Mouse (Mus musculus) intestine, embryonic 15.5 days (tissue): Measurements from ENCODE around the gene Stra6. TPM values are rescaled to one million over a fixed set of nuclear protein-coding genes. Genes with fewer than 3 reads are reported as not detected.

Experiments
- ATAC-seq: fragments of 200-750 bp; cut with Nextera tagmentation; 2 replicates; pipeline ENCODE4 v1.8.0; 2017; ENCODE audit warnings: moderate TSS enrichment, moderate library complexity
- H3K27ac ChIP-seq: fragments of 300-500 bp; sonication (generic); 2 replicates; pipeline ENCODE4 v1.5.1; 2015; ENCODE audit warnings: mild to moderate bottlenecking, inconsistent platforms
- H3K27me3 ChIP-seq: fragments of 300-500 bp; sonication (generic); replicated peaks from 2 replicates; pipeline ENCODE4 v1.6.1; 2015; ENCODE audit warnings: inconsistent platforms
- H3K36me3 ChIP-seq: fragments of 300-500 bp; sonication (generic); 2 replicates; pipeline ENCODE4 v1.6.1; 2015; ENCODE audit warnings: inconsistent platforms
- H3K4me1 ChIP-seq: fragments of 300-500 bp; sonication (generic); replicated peaks from 2 replicates; pipeline ENCODE4 v1.6.1; 2015; ENCODE audit warnings: inconsistent platforms
- H3K4me2 ChIP-seq: fragments of 300-500 bp; sonication (generic); replicated peaks from 2 replicates; pipeline ENCODE4 v1.6.1; 2015; ENCODE audit warnings: mild to moderate bottlenecking, inconsistent platforms
- H3K4me3 ChIP-seq: fragments of 300-500 bp; sonication (generic); replicated peaks from 2 replicates; pipeline ENCODE4 v1.5.1; 2015; ENCODE audit warnings: inconsistent platforms
- H3K9ac ChIP-seq: fragments of 300-500 bp; sonication (generic); 2 replicates; pipeline ENCODE4 v1.6.1; 2015; ENCODE audit warnings: inconsistent platforms
- H3K9me3 ChIP-seq: fragments of 300-500 bp; sonication (generic); 2 replicates; pipeline ENCODE4 v1.6.1; 2016; ENCODE audit warnings: inconsistent platforms
- WGBS: fragments of 180-500 bp; shearing (Covaris S2); methylation state at CpG from one replicate; pipeline ENCODE4 v1.1.7; 2015; 5-methylcytosine and 5-hydroxymethylcytosine counted together
- polyA plus RNA-seq: library from polyadenylated mRNA; unstranded; fragments of >200 nt; fragmentation: Nextera tagmentation; extraction: Ambion mirVana; gene quantifications from 2 replicates; pipeline ENCODE4 v1.2.1, GENCODE M21; 2015

The Stra6 gene
- polyA plus RNA-seq, 1 experiment from 2014 or later = 4.6 TPM

DNA sequence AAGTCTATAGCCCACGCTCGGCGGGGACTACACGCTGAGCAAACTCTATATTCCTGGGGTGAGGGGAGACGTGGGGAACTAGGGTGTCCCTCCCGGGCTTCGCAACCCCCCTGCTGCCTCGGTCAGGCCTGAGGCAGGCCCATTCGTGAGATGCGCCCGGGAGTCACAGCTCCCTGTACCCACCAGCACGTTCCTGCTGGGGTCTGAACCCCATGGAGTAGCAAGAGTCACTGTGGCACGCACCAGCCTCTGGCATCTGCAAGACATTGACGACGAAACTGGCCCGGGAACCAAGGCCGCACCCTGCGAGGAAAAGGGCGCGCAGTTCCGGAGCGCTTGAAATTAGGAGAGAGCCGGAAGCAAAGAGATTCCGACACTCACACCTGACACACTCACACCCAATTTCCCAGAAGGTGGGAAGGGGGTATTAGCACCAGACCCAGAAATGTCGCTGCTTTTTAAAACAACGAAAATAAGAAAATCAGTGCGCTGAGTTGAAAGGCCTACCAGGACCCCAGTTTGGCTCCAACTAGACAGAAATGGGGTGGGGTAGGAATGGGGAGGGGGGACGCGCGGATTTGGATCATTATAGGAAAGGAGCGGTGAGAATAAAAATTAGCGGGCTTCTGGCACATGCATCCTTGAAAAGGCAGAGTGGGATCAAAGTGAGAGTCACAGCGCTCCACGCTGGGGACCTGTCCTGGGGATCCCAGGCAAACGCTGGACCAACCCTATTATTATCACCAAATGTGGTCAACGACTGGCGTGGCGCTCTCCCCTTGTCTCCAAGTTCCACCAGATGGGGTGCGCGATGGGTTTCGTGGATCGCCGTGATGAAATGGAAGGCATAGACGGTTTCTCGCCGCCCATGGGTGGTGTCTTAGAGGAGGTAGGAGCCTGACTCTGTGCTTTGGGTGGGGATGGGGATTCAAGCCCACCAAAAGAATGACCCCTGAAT lies 133.3 kb downstream of the Stra6 start:
- Histone ChIP-seq H3K27ac (no peak overlapping the region), H3K9ac (no peak overlapping the region), H3K4me3 (peak overlapping the region; percentile 24; the same call in 1 of the 2 replicates), H3K27me3 (peaks cover 72% of the 10 kb centered on the region), H3K4me2 (peak overlapping the region; percentile 56), H3K4me1 (peaks cover 38% of the 10 kb centered on the region), H3K36me3 (no peaks in the 10 kb centered on the region), H3K9me3 (no peaks in the 10 kb centered on the region)
- ATAC-seq = no peak
- 7% methylated on average over 46 of the region's 46 CpGs for WGBS

DNA sequence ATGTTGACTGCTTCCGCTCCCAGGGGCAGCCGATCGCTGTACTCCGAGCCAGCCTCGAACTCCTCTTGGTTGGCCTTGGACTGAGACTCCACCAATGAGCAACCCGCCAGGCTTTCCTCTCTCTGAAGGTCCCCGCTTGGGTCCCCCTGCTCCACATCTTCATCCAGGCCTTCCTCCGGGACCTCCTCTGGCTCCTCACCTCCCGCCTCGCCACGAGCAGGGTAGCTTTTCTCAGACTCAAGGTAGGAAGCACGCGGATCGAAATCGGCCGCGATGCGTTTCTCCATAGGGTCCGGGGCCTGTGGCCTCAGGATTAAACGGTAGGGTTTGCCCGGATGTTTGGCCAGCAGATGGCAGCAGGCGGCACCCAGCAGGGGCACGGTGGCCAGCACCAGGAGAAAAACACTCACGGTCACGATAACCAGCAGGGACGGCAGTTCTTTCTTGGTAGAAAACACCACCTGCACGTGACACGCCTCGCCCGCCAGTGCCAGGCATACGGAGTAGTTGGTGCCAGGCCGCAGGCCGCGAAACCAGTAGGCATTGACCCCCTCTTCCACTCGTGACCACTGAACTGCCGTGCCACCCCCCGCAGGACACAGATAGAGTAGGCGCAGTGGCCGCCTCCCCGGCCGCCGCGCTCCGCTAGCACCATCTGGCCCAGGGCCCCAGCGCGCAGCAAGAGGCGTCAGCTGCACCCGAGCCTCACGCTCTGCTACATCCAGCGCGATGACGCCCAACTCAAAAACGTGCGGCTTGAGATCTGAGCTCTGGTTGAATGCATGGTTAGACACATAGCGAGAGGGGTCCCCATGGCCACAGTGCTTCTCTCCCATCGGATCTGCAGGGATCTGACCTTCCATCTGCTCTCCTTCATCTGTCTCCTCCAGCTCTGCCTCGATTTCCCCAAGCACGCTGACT lies 134.5 kb downstream of the Stra6 start:
- Histone ChIP-seq H3K4me1 (peaks cover 44% of the 10 kb centered on the region), H3K27me3 (peaks cover 84% of the 10 kb centered on the region), H3K4me2 (peak overlapping the region; percentile 56), H3K36me3 (no peaks in the 10 kb centered on the region), H3K9me3 (no peaks in the 10 kb centered on the region), H3K27ac (no peak overlapping the region), H3K4me3 (peak overlapping the region; percentile 24), H3K9ac (peak overlapping the region; percentile 15; the same call in 1 of the 2 replicates)
- peak; percentile 50 for ATAC-seq
- WGBS = under 1% methylated on average over 58 of the region's 58 CpGs

DNA sequence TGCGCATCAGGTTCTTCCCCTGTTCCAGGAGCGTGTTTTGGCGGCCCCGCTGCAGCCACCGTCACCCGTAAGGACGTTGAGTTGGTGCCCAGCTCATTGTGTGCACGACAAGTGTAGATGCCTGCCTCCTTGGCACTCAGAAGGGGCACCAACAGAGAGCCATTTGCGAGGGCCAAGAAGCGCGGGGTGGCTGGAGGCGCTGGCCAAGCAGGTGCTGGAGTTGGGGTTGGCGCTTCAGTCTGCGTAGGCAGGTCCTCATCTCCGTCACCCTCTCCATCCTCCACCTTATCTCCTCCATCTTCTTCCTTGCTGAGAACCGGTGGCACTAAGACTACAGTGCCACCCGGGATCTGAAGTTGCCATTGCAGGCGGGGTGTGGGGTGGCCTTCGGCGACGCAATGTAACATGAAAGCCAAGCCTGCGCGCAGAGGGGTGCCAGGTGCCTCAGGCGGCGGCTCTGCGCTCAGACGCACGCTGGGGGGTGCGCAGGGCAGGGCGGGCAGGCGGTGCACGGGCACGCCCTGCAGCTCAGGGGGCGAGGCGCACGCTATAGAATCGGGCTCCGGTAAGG lies 135.3 kb downstream of the Stra6 start:
- Histone ChIP-seq H3K9ac (no peak overlapping the region), H3K9me3 (no peaks in the 10 kb centered on the region), H3K4me1 (peaks cover 44% of the 10 kb centered on the region), H3K27me3 (peaks cover 92% of the 10 kb centered on the region), H3K4me3 (peak overlapping the region; percentile 10; the same call in 1 of the 2 replicates), H3K36me3 (no peaks in the 10 kb centered on the region), H3K27ac (no peak overlapping the region), H3K4me2 (peak overlapping the region; percentile 26; the same call in 1 of the 2 replicates)
- ATAC-seq = no peak
- 2% methylated on average over 38 of the region's 38 CpGs for WGBS

DNA sequence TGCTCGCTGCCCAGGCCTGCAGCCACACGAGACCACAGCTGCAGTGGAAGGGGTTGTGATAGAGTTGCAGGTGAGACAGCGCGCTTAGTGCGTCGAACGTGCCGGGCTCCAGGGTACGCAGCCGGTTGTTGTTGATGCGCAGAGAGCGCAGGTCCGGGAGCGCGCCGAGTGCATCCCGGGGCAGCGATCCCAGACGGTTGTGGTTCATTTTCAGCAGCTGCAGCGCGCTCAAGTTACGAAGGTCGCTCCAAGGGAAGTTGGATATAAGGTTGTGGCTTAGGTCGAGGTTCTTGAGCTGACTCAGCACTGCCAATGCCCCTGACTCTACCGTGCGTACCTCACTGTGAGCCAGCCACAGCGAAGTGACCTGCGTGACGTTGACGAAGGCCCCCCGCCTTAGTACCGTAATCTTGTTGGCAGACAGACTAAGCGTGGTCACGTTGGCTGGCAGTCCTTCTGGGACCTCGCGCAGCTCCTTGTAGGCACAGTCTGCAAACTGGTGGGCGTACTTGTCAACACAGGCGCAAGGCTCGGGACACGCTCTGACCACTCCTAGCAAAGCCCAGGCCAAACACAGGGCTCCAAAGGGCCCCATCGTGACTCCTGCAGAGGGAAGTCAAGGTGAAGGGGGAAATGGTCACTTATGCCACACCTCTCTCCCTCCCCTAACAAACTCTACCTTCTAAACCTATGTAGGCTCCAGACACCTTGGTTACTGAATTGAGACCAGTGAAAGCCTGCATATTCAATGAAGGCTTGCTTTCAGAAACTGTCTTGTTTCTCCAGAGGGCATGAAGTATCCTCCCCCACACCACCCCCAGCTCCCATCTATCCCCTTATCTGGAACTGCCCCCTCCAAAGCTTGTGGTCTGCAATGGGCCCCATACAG lies 136.0 kb downstream of the Stra6 start:
- peak overlapping the region; percentile 10; the same call in 1 of the 2 replicates for H3K4me3 ChIP-seq
- 2% methylated on average over 41 of the region's 41 CpGs for WGBS

DNA sequence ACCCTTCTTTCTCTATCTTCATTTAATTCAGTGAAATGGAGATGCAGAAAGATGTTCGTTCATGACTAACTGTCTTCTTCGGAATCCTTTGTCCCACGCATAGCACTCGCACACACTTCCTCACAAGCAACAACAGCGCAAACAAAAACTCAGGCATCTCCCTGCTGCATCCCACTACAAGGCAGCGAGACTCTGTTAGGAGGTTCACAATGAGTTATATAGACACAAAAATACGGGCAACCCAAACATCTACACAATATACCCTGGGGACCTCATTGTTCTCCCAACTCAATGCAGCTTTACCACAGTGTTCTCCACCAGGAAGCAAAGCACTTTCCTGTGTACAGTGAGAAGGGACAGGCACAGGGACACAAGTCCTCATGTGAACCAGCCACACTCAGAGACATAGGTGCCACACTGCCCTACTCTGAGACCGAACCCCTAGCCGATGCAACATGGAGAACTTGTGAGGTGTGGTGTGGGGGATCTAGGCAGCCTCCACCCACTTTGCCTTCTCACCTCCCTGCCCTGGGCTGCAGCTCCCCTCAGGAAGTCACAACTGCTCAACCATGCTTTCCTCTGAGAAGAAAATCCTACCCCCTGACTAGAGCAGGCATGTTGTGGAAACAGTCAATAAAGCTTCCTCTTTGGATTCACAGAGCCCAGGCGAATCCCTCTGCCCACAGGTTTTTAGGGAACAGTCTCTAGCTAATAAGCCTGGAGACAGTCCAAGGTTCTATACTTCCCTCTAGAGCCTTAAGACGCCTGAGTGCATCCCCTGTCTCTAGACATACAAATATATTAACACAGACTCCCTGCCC lies 136.9 kb downstream of the Stra6 start:
- no peak overlapping the region for H3K4me3 ChIP-seq
- H3K36me3 ChIP-seq = no peaks in the 10 kb centered on the region
- no peaks in the 10 kb centered on the region for H3K9me3 ChIP-seq
- H3K27me3 ChIP-seq = peaks cover 85% of the 10 kb centered on the region
- H3K4me1 ChIP-seq = peaks cover 46% of the 10 kb centered on the region
- H3K27ac ChIP-seq = no peak overlapping the region
- no peak overlapping the region for H3K9ac ChIP-seq
- no peak overlapping the region for H3K4me2 ChIP-seq
- no peak for ATAC-seq
- WGBS = 12% methylated on average over 11 of the region's 11 CpGs

More for the DNA sequence above, 136.0 kb downstream of the Stra6 start:
- no peak for ATAC-seq
- H3K9me3 ChIP-seq = no peaks in the 10 kb centered on the region
- H3K36me3 ChIP-seq = no peaks in the 10 kb centered on the region
- H3K9ac ChIP-seq = no peak overlapping the region
- peak overlapping the region; percentile 26; the same call in 1 of the 2 replicates for H3K4me2 ChIP-seq
- H3K4me1 ChIP-seq = peaks cover 46% of the 10 kb centered on the region
- H3K27me3 ChIP-seq = peaks cover 87% of the 10 kb centered on the region
- no peak overlapping the region for H3K27ac ChIP-seq

DNA sequence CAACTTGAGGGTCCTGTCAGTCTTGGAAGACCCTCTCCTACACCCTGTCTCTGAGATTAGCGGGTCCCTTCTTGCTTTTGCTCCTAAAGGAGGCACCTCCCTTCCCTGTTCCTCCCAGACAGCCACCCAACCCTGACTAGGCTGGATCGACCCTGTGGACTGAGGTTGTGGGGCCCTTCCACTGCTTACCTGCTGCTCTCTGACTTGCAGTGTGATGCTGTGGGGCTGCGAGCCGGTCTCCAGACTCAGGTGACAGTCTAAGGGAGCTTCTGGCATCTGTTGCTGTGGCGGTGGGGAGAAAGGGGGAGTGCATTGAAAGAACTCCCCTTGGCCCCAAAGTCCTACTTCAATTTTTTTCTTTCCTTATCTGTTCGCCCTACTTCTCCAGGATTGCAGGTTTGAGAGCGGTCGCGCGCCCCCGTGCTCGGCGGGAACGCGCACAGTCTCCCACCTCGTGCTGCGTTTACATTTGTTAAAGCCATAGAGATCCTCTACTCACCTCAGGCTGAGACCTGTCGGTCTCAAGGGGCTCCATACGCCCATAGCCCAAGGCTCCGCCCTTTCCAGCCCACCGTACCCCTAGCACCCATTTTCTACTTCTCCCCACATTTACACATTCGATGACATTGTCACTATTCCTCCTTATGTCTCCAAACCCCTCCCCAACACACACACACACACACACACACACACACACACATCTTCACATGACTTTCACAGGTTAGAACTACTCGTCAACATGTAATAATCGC lies 137.7 kb downstream of the Stra6 start:
- no peak overlapping the region for H3K27ac ChIP-seq
- no peaks in the 10 kb centered on the region for H3K36me3 ChIP-seq
- WGBS = 2% methylated on average over 24 of the region's 24 CpGs
- H3K9ac ChIP-seq = no peak overlapping the region
- H3K4me3 ChIP-seq = peak overlapping the region; percentile 6; the same call in 1 of the 2 replicates
- ATAC-seq = no peak
- H3K9me3 ChIP-seq = no peaks in the 10 kb centered on the region
- peak overlapping the region; percentile 25; the same call in 1 of the 2 replicates for H3K4me2 ChIP-seq
- peaks cover 46% of the 10 kb centered on the region for H3K4me1 ChIP-seq
- H3K27me3 ChIP-seq = peaks cover 78% of the 10 kb centered on the region

DNA sequence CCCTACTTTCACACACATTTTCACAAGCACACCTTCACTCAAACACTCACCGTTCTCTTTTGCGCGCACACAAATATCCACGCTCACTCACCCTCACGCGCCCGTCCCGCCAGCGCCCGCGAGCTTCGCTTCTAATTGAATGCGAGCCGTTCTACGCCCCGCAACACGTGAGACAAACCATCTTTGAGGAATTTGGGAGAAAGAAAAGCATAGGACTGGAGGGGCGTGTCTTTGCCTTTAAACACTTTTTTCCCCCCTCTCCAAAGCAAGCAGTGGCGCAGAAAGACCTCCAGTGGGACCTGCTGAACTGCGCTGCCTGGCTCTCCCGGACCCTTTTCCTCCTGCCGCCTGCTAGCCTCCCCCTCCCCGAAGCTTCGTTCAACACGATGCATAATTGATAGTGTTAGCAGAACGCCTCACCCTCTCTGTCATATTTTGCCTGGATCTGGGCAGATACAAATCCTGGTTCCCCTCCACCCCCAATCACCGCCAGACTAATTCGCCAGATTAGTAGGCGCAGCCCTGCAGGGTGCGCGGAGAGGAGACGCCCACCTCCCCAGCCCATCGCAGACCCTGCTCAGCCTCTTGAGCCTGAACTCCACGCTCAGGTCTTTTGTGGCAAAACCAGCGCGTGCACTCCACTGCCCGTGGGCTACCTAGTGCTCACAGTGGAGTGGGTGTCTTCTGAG lies 138.4 kb downstream of the Stra6 start:
- peaks cover 39% of the 10 kb centered on the region for H3K4me1 ChIP-seq
- peaks cover 71% of the 10 kb centered on the region for H3K27me3 ChIP-seq
- H3K9ac ChIP-seq = no peak overlapping the region; the same call in 1 of the 2 replicates
- H3K27ac ChIP-seq = no peak overlapping the region
- H3K36me3 ChIP-seq = no peaks in the 10 kb centered on the region
- peak overlapping the region; percentile 10; the same call in 1 of the 2 replicates for H3K4me3 ChIP-seq
- WGBS = 2% methylated on average over 37 of the region's 37 CpGs
- no peak for ATAC-seq
- H3K4me2 ChIP-seq = peak overlapping the region; percentile 25
- no peaks in the 10 kb centered on the region for H3K9me3 ChIP-seq

DNA sequence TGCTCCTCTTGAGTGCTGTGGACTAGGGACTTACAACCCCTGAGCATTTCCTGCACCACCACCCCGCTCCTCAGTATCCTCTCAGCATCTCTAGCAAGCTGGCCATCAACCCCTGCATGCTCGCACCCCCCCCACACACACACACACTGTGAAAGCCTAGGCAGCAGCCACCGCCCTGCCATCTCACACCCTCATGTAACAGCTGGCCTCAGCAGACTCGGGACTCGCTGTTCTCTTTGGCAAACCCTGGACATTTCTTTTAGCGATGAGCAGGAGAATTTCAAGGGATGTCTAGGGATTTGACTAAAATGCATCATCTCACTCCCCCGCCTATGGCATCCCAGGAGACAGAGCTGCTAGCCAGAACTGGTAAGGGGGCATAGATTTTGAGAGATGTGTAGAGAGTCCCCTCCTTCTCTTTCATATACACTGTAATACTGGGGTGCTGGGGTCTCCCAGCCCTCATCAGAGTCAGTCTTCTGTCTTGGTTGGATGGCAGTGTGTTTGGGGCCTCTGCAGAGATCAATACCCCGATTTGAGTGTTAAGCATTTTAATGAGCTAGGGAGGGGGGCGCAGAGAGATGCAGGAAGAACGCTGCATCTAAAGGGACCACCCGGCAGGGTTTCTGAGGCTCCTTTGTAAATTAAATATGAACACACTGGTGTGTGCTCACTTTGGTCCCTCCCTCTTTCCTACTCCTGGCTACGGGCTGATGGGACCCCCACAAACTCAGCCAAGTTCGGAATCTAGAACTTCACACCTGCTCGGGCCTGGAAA lies 139.3 kb downstream of the Stra6 start:
- ATAC-seq = no peak
- H3K9me3 ChIP-seq = no peaks in the 10 kb centered on the region
- H3K9ac ChIP-seq = no peak overlapping the region
- H3K4me3 ChIP-seq = no peak overlapping the region
- H3K36me3 ChIP-seq = no peaks in the 10 kb centered on the region
- H3K27ac ChIP-seq = no peak overlapping the region
- H3K27me3 ChIP-seq = peaks cover 62% of the 10 kb centered on the region
- H3K4me2 ChIP-seq = no peak overlapping the region
- H3K4me1 ChIP-seq = peaks cover 32% of the 10 kb centered on the region
- WGBS = 5% methylated on average over 14 of the region's 14 CpGs
